Mouse (Mus musculus) hindbrain, embryonic 15.5 days (tissue): ENCODE data around the gene Ifitm6. TPM values are rescaled to one million over a fixed set of nuclear protein-coding genes. Genes with fewer than 3 reads are reported as not detected.
"Not testable (repeated sequence)": the region's sequence is repeated elsewhere in the genome, so short reads cannot be mapped to it uniquely, and the experiment has no call there.

ENCODE experiments used
- ATAC-seq: fragments of 200-750 bp; cut with Nextera tagmentation; 2 replicates; pipeline ENCODE4 v1.8.0; 2017; ENCODE audit warnings: low read depth, moderate number of reproducible peaks, moderate TSS enrichment; ENCODE audit not compliant: low FRiP score
- H3K27ac ChIP-seq: fragments of 300-500 bp; sonication (generic); replicated peaks from 2 replicates; pipeline ENCODE4 v1.5.1; 2015; ENCODE audit warnings: mild to moderate bottlenecking, inconsistent platforms
- H3K27me3 ChIP-seq: fragments of 300-500 bp; sonication (generic); 2 replicates; pipeline ENCODE4 v1.6.1; 2015; ENCODE audit warnings: control low read depth, inconsistent platforms
- H3K36me3 ChIP-seq: fragments of 300-500 bp; sonication (generic); 2 replicates; pipeline ENCODE4 v1.6.1; 2015; ENCODE audit warnings: control low read depth, inconsistent platforms
- H3K4me1 ChIP-seq: fragments of 300-500 bp; sonication (generic); replicated peaks from 2 replicates; pipeline ENCODE4 v1.6.1; 2015; ENCODE audit warnings: control low read depth, inconsistent platforms
- H3K4me2 ChIP-seq: fragments of 300-500 bp; sonication (generic); 2 replicates; pipeline ENCODE4 v1.6.1; 2015; ENCODE audit warnings: moderate library complexity, mild to moderate bottlenecking, inconsistent platforms
- H3K4me3 ChIP-seq: fragments of 300-500 bp; sonication (generic); 2 replicates; pipeline ENCODE4 v1.5.1; 2015; ENCODE audit warnings: mild to moderate bottlenecking, inconsistent platforms
- H3K9ac ChIP-seq: fragments of 300-500 bp; sonication (generic); 2 replicates; pipeline ENCODE4 v1.6.1; 2015; ENCODE audit warnings: inconsistent platforms
- H3K9me3 ChIP-seq: fragments of 300-500 bp; sonication (generic); 2 replicates; pipeline ENCODE4 v1.6.1; 2016; ENCODE audit warnings: control low read depth, inconsistent platforms
- WGBS: fragments of 180-500 bp; shearing (Covaris S2); methylation state at CpG from one replicate; pipeline ENCODE4 v1.1.7; 2015; 5-methylcytosine and 5-hydroxymethylcytosine counted together
- polyA plus RNA-seq: library from polyadenylated mRNA; unstranded; fragments of >200 nt; fragmentation: Nextera tagmentation; extraction: Ambion mirVana; gene quantifications from 2 replicates; pipeline ENCODE4 v1.2.1, GENCODE M21; 2015

Gene Ifitm6
- polyA plus RNA-seq, 1 experiment from 2014 or later: 1.7 TPM

GRCm38 (mm10) chr7:140998853-140999700, 18.6 kb downstream of the Ifitm6 start:
- H3K4me3 ChIP-seq: no peak overlapping the region
- no peak overlapping the region for H3K9ac ChIP-seq
- H3K36me3 ChIP-seq: no peaks in the 10 kb centered on the region
- H3K9me3 ChIP-seq: no peaks in the 10 kb centered on the region
- no peak for ATAC-seq
- H3K27ac ChIP-seq: no peak overlapping the region
- H3K27me3 ChIP-seq: no peaks in the 10 kb centered on the region
- H3K4me1 ChIP-seq: no peaks in the 10 kb centered on the region
- 91% methylated on average over 11 of the region's 11 CpGs for WGBS
- no peak overlapping the region for H3K4me2 ChIP-seq

GRCm38 (mm10) chr7:140997817-140998216, 19.9 kb downstream of the Ifitm6 start:
- 73% methylated on average over 1 of the region's 1 CpGs for WGBS
- H3K27ac ChIP-seq: no peak overlapping the region
- H3K4me1 ChIP-seq: no peaks in the 10 kb centered on the region
- no peak overlapping the region for H3K4me3 ChIP-seq
- H3K9ac ChIP-seq: no peak overlapping the region
- no peaks in the 10 kb centered on the region for H3K27me3 ChIP-seq
- no peaks in the 10 kb centered on the region for H3K9me3 ChIP-seq
- H3K4me2 ChIP-seq: no peak overlapping the region
- H3K36me3 ChIP-seq: no peaks in the 10 kb centered on the region
- no peak for ATAC-seq

GRCm38 (mm10) chr7:140991117-140991689, 26.5 kb downstream of the Ifitm6 start:
- H3K36me3 ChIP-seq: no peaks in the 10 kb centered on the region
- no peaks in the 10 kb centered on the region for H3K27me3 ChIP-seq
- H3K27ac ChIP-seq: no peak overlapping the region
- H3K4me3 ChIP-seq: no peak overlapping the region
- ATAC-seq: no peak
- H3K9ac ChIP-seq: no peak overlapping the region
- no peak overlapping the region for H3K4me2 ChIP-seq
- 88% methylated on average over 14 of the region's 14 CpGs for WGBS
- no peaks in the 10 kb centered on the region for H3K4me1 ChIP-seq
- H3K9me3 ChIP-seq: no peaks in the 10 kb centered on the region

- H3K27ac ChIP-seq: no peak overlapping the region
- H3K9me3 ChIP-seq: no peaks in the 10 kb centered on the region
- H3K4me2 ChIP-seq: no peak overlapping the region
- ATAC-seq: no peak
- H3K4me1 ChIP-seq: no peaks in the 10 kb centered on the region
- 70% methylated on average over 5 of the region's 5 CpGs for WGBS
- H3K36me3 ChIP-seq: no peaks in the 10 kb centered on the region
- H3K27me3 ChIP-seq: no peaks in the 10 kb centered on the region
- no peak overlapping the region for H3K4me3 ChIP-seq
- no peak overlapping the region for H3K9ac ChIP-seq
Measured at GRCm38 (mm10) chr7:140990622-140991021, 27.1 kb downstream of the Ifitm6 start.

GRCm38 (mm10) chr7:140990185-140990584, 27.5 kb downstream of the Ifitm6 start:
- ATAC-seq: no peak
- 85% methylated on average over 6 of the region's 6 CpGs for WGBS

GRCm38 (mm10) chr7:140989022-140989421, 28.7 kb downstream of the Ifitm6 start:
- 72% methylated on average over 4 of the region's 4 CpGs for WGBS
- ATAC-seq: no peak
- no peaks in the 10 kb centered on the region for H3K4me1 ChIP-seq

More at GRCm38 (mm10) chr7:140990185-140990584, 27.5 kb downstream of the Ifitm6 start:
- Histone ChIP-seq H3K27me3 (no peaks in the 10 kb centered on the region), H3K36me3 (no peaks in the 10 kb centered on the region), H3K4me1 (no peaks in the 10 kb centered on the region), H3K9ac (no peak overlapping the region), H3K4me2 (no peak overlapping the region), H3K4me3 (no peak overlapping the region), H3K9me3 (no peaks in the 10 kb centered on the region), H3K27ac (no peak overlapping the region)

GRCm38 (mm10) chr7:140987182-140988138, 30.3 kb downstream of the Ifitm6 start:
- Histone ChIP-seq H3K9me3 (no peaks in the 10 kb centered on the region), H3K4me2 (no peak overlapping the region), H3K9ac (no peak overlapping the region), H3K4me1 (no peaks in the 10 kb centered on the region), H3K27me3 (no peaks in the 10 kb centered on the region), H3K27ac (no peak overlapping the region), H3K36me3 (no peaks in the 10 kb centered on the region), H3K4me3 (no peak overlapping the region)
- no peak for ATAC-seq
- WGBS: 86% methylated on average over 17 of the region's 17 CpGs

More at GRCm38 (mm10) chr7:140989022-140989421, 28.7 kb downstream of the Ifitm6 start:
- Histone ChIP-seq H3K4me2 (no peak overlapping the region), H3K9ac (no peak overlapping the region), H3K9me3 (no peaks in the 10 kb centered on the region), H3K36me3 (no peaks in the 10 kb centered on the region), H3K27me3 (no peaks in the 10 kb centered on the region), H3K27ac (no peak overlapping the region), H3K4me3 (no peak overlapping the region)

GRCm38 (mm10) chr7:140982971-140983370, 34.8 kb downstream of the Ifitm6 start:
- H3K36me3 ChIP-seq: no peaks in the 10 kb centered on the region
- H3K9me3 ChIP-seq: no peaks in the 10 kb centered on the region
- ATAC-seq: no peak
- H3K27ac ChIP-seq: no peak overlapping the region
- H3K4me3 ChIP-seq: no peak overlapping the region
- no peaks in the 10 kb centered on the region for H3K4me1 ChIP-seq
- no peak overlapping the region for H3K9ac ChIP-seq
- WGBS: 92% methylated on average over 7 of the region's 7 CpGs
- no peaks in the 10 kb centered on the region for H3K27me3 ChIP-seq
- H3K4me2 ChIP-seq: no peak overlapping the region

GRCm38 (mm10) chr7:140981704-140982103, 36.0 kb downstream of the Ifitm6 start:
- no peak overlapping the region for H3K4me2 ChIP-seq
- ATAC-seq: no peak
- no peaks in the 10 kb centered on the region for H3K36me3 ChIP-seq
- H3K27me3 ChIP-seq: no peaks in the 10 kb centered on the region
- no peak overlapping the region for H3K9ac ChIP-seq
- no peak overlapping the region for H3K27ac ChIP-seq
- no peaks in the 10 kb centered on the region for H3K4me1 ChIP-seq
- H3K4me3 ChIP-seq: no peak overlapping the region
- WGBS: 90% methylated on average over 8 of the region's 8 CpGs
- no peaks in the 10 kb centered on the region for H3K9me3 ChIP-seq

- H3K4me3 ChIP-seq, H3K4me2 ChIP-seq, H3K4me1 ChIP-seq, H3K27me3 ChIP-seq, ATAC-seq, H3K36me3 ChIP-seq, H3K9me3 ChIP-seq, H3K27ac ChIP-seq, H3K9ac ChIP-seq: not testable (repeated sequence)
- WGBS: 92% methylated on average over 9 of the region's 9 CpGs
Measured at GRCm38 (mm10) chr7:140976720-140977119, 41.0 kb downstream of the Ifitm6 start.

GRCm38 (mm10) chr7:140975465-140975864, 42.3 kb downstream of the Ifitm6 start:
- Histone ChIP-seq H3K9ac (no peak overlapping the region), H3K27ac (no peak overlapping the region), H3K4me2 (no peak overlapping the region), H3K4me1 (0 out of 2 replicates have a peak, but pooled peaks cover 6% of the 10 kb centered on the region), H3K9me3 (no peaks in the 10 kb centered on the region), H3K4me3 (no peak overlapping the region), H3K36me3 (no peaks in the 10 kb centered on the region), H3K27me3 (no peaks in the 10 kb centered on the region)
- ATAC-seq: no peak
- 14% methylated on average over 3 of the region's 3 CpGs for WGBS

- Histone ChIP-seq H3K27me3 (no peaks in the 10 kb centered on the region), H3K9ac (no peak overlapping the region), H3K9me3 (no peaks in the 10 kb centered on the region), H3K27ac (no peak overlapping the region), H3K36me3 (no peaks in the 10 kb centered on the region), H3K4me2 (no peak overlapping the region), H3K4me3 (no peak overlapping the region), H3K4me1 (0 out of 2 replicates have a peak, but pooled peaks cover 6% of the 10 kb centered on the region)
- 17% methylated on average over 9 of the region's 9 CpGs for WGBS
- ATAC-seq: no peak
Measured at GRCm38 (mm10) chr7:140974940-140975339, 42.8 kb downstream of the Ifitm6 start.
